Mouse (Mus musculus) midbrain, embryonic 11.5 days (tissue): ENCODE measurements around the gene Cbl. TPM values are rescaled to one million over a fixed set of nuclear protein-coding genes. Genes with fewer than 3 reads are reported as not detected.

Source experiments
- ATAC-seq: fragments of 200-750 bp; cut with Nextera tagmentation; 2 replicates; pipeline ENCODE4 v1.8.0; 2017; ENCODE audit warnings: moderate TSS enrichment, moderate library complexity; ENCODE audit not compliant: low FRiP score
- DNase-seq: peaks from one replicate; pipeline ENCODE4 v3.0.0; 2015; ENCODE audit warnings: low spot score; ENCODE audit errors: missing footprints
- H3K27ac ChIP-seq: fragments of 300-500 bp; sonication (generic); 2 replicates; pipeline ENCODE4 v1.5.1; 2014; ENCODE audit warnings: low read depth, low read length
- H3K27me3 ChIP-seq: fragments of 300-500 bp; sonication (generic); 2 replicates; pipeline ENCODE4 v1.6.1; 2014; ENCODE audit warnings: mild to moderate bottlenecking, low read length, moderate library complexity, mixed read lengths; ENCODE audit not compliant: control insufficient read depth, insufficient read depth
- H3K36me3 ChIP-seq: fragments of 300-500 bp; sonication (generic); 2 replicates; pipeline ENCODE4 v1.6.1; 2014; ENCODE audit warnings: mild to moderate bottlenecking, low read length, moderate library complexity, mixed read lengths; ENCODE audit not compliant: control insufficient read depth, insufficient read depth
- H3K4me1 ChIP-seq: fragments of 300-500 bp; sonication (generic); 2 replicates; pipeline ENCODE4 v1.6.1; 2014; ENCODE audit warnings: low read length; ENCODE audit not compliant: control insufficient read depth, insufficient read depth
- H3K4me2 ChIP-seq: fragments of 300-500 bp; sonication (generic); 2 replicates; pipeline ENCODE4 v1.6.1; 2014; ENCODE audit warnings: mild to moderate bottlenecking, moderate library complexity
- H3K4me3 ChIP-seq: fragments of 300-500 bp; sonication (generic); 2 replicates; pipeline ENCODE4 v1.5.1; 2014; ENCODE audit warnings: low read depth, low read length
- H3K9ac ChIP-seq: fragments of 300-500 bp; sonication (generic); 2 replicates; pipeline ENCODE4 v1.6.1; 2014; ENCODE audit warnings: low read length
- H3K9me3 ChIP-seq: fragments of 300-500 bp; sonication (generic); 2 replicates; pipeline ENCODE4 v1.6.1; 2016; ENCODE audit warnings: low read length; ENCODE audit not compliant: control insufficient read depth
- WGBS: fragments of 180-500 bp; shearing (Covaris S2); extraction: QIAGEN DNeasy Blood & Tissue Kit; methylation state at CpG from one replicate; pipeline ENCODE4 v1.1.7; 2014; 5-methylcytosine and 5-hydroxymethylcytosine counted together
- polyA plus RNA-seq: library from polyadenylated mRNA; unstranded; fragments of >200 nt; fragmentation: Nextera tagmentation; extraction: Ambion mirVana; gene quantifications from 2 replicates; pipeline ENCODE4 v1.2.1, GENCODE M21; 2014

Cbl gene
- polyA plus RNA-seq, result 20.9 and 22.2 TPM in 2 replicates

- WGBS, result under 1% methylated on average over 75 of the region's 76 CpGs
- peaks cover 11% of the 10 kb centered on the region for H3K4me1 ChIP-seq
- DNase-seq (peak; percentile 100), ATAC-seq (peak; percentile 94)
- no peaks in the 10 kb centered on the region for H3K27me3 ChIP-seq
- H3K9ac ChIP-seq, result peak within 1 kb of the TSS; percentile 92
- peak within 1 kb of the TSS; percentile 93 for H3K4me3 ChIP-seq
- H3K9me3 ChIP-seq, result no peaks in the 10 kb centered on the region
- peak within 1 kb of the TSS; percentile 83 for H3K4me2 ChIP-seq
- H3K36me3 ChIP-seq, result no peaks in the 10 kb centered on the region
- peak within 1 kb of the TSS; percentile 87 for H3K27ac ChIP-seq
These were observed at the start of gene Cbl for GRCm38 (mm10) chr9:44233802-44234478. Gene Cbl, minus strand, starts transcription at chr9:44234049.

- Histone ChIP-seq H3K27me3 (no peaks in the 10 kb centered on the region), H3K4me2 (no peak overlapping the region), H3K4me1 (peaks cover 7% of the 10 kb centered on the region), H3K9ac (no peak overlapping the region), H3K4me3 (no peak overlapping the region), H3K27ac (no peak overlapping the region), H3K9me3 (no peaks in the 10 kb centered on the region), H3K36me3 (no peaks in the 10 kb centered on the region; the same call in 1 of the 2 replicates)
- WGBS, result 79% methylated on average over 5 of the region's 5 CpGs
- no peak for DNase-seq
- no peak for ATAC-seq
These were observed 49.3 kb upstream of the Cbl start for GRCm38 (mm10) chr9:44283183-44283582.

GRCm38 (mm10) chr9:44269973-44270372, 36.1 kb upstream of the Cbl start:
- Histone ChIP-seq H3K36me3 (no peaks in the 10 kb centered on the region), H3K27me3 (no peaks in the 10 kb centered on the region), H3K27ac (no peak overlapping the region), H3K4me3 (no peak overlapping the region), H3K9me3 (no peaks in the 10 kb centered on the region), H3K9ac (no peak overlapping the region), H3K4me2 (no peak overlapping the region), H3K4me1 (peaks cover 2% of the 10 kb centered on the region)
- WGBS, result 94% methylated on average over 4 of the region's 4 CpGs
- ATAC-seq (no peak), DNase-seq (no peak)

- Histone ChIP-seq H3K9ac (no peak overlapping the region), H3K27ac (no peak overlapping the region), H3K4me2 (no peak overlapping the region), H3K36me3 (no peaks in the 10 kb centered on the region), H3K4me3 (no peak overlapping the region), H3K9me3 (no peaks in the 10 kb centered on the region), H3K27me3 (no peaks in the 10 kb centered on the region), H3K4me1 (peaks cover 5% of the 10 kb centered on the region)
- ATAC-seq, result no peak
- DNase-seq, result no peak
- WGBS, result 83% methylated on average over 3 of the region's 3 CpGs
These were observed 35.2 kb upstream of the Cbl start for GRCm38 (mm10) chr9:44269077-44269476.

DNA sequence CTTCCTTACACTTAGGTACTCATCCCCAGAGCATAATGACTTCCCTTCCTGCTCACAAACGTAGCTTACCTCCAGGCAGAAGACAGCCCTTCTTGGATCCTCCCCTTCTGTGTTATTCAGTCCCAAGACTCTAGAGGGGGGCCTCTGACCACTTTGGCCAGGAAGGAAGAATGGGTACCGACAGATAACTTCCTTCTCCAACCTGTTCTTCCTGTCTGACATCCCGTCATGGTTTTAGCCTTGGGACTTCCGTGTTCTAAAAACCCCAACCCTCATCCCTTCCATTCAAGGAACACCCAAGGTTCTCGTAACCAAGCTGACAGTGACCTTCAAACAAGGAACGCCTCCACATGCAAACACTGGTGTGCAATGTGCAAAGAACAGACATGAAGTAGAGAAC, 34.6 kb upstream of the Cbl start, which contains the start of gene Nlrx1:
Gene Nlrx1, minus strand, starts transcription at position 168 of the 400 bp plus-strand sequence.
- Histone ChIP-seq H3K4me3 (peak within 1 kb of the TSS; percentile 32), H3K36me3 (no peaks in the 10 kb centered on the region), H3K27ac (no peak within 1 kb of the TSS), H3K4me1 (peaks cover 5% of the 10 kb centered on the region), H3K4me2 (peak within 1 kb of the TSS; percentile 53), H3K9me3 (no peaks in the 10 kb centered on the region), H3K9ac (peak within 1 kb of the TSS; percentile 73), H3K27me3 (no peaks in the 10 kb centered on the region)
- ATAC-seq (peak; percentile 3; the same call in 1 of the 2 replicates), DNase-seq (no peak)
- 83% methylated on average over 6 of the region's 6 CpGs for WGBS

- no peaks in the 10 kb centered on the region for H3K36me3 ChIP-seq
- peak; percentile 86 for ATAC-seq
- H3K27me3 ChIP-seq, result no peaks in the 10 kb centered on the region
- H3K4me3 ChIP-seq, result peak overlapping the region; percentile 32
- peak; percentile 94 for DNase-seq
- H3K9me3 ChIP-seq, result no peaks in the 10 kb centered on the region
- 5% methylated on average over 28 of the region's 28 CpGs for WGBS
- peak overlapping the region; percentile 53 for H3K4me2 ChIP-seq
- H3K27ac ChIP-seq, result no peak overlapping the region
- H3K9ac ChIP-seq, result peak overlapping the region; percentile 73
- peaks cover 5% of the 10 kb centered on the region for H3K4me1 ChIP-seq
These were observed 34.1 kb upstream of the Cbl start for GRCm38 (mm10) chr9:44268027-44268360.

DNA sequence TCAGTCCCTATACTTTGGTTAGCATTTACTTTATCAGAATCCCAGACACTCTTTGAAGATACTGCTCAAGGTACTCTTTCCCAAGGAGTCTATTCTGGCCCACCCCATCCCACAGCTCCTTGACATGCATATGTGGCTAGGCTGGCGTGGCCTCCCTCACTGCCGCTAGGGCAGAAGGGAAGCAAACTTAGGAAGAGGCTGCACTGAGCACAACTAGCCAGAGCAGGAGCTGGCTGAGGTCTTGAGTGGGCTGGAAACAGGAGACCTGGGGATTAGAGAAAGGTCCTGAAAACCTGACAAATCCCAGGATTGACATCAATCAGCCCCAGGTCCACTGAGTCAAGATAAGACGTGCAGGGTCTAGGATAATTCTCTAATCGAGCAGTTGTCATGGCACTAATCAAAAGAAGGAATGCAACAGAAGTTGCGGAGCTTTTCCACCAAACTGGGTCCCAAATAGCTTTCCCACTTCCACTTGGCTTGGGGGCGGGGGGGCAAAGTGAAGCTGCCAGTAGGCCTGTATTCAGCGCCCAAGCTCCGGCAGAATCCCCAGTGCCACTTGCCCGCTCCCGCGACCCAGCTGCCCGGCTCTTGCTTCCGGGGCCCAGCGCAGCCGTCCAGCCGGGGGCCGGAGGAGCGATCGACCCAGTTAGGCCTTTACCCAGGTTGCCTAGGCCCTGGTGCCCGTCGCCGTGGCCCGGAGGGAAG, 33.6 kb upstream of the Cbl start:
- ATAC-seq, result peak; percentile 68

DNA sequence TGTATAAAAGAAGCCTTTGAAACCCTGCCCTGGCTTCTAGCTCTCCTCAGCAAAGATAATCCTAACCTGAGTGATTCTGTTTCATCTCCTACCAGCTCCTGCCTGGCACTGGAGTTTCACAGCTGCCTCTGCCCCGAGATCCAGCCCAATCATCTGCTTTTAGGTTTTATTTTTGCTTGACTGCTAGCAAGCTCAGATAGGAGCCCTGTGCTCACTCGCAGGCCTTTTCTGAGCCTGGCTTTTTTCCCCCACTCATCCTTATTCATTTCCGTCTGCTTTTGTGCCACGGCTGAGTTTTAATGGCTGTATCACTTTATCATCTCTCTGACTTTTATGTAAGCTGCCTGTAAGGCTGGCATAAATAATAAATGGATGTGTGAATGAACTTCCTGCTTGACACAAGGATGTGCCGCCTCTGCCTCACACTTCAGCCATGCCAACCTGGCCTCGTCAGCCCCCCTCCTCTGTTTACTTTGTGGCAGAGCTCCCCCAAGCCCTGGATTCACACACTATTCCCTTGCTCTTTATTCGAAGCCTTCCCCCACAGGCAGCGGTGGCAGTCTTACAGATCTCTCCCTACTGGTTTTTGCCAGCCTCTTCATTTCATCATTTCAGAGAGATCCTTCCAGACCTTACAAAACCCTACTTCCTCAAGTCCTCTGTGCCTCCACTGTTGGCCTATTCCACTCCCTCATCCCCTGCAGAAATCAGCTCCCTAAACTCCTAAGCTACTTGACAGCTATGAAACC, 32.8 kb upstream of the Cbl start:
- 73% methylated on average over 8 of the region's 8 CpGs for WGBS
- Histone ChIP-seq H3K27ac (no peak overlapping the region), H3K4me1 (peaks cover 5% of the 10 kb centered on the region), H3K27me3 (no peaks in the 10 kb centered on the region), H3K9ac (no peak overlapping the region), H3K4me2 (no peak overlapping the region), H3K4me3 (no peak overlapping the region), H3K36me3 (no peaks in the 10 kb centered on the region), H3K9me3 (no peaks in the 10 kb centered on the region)
- ATAC-seq (no peak), DNase-seq (peak; percentile 54)

More for the DNA sequence above, 33.6 kb upstream of the Cbl start:
- 5% methylated on average over 23 of the region's 23 CpGs for WGBS
- H3K27me3 ChIP-seq, result no peaks in the 10 kb centered on the region
- no peak overlapping the region for H3K27ac ChIP-seq
- H3K4me2 ChIP-seq, result peak overlapping the region; percentile 53
- peaks cover 5% of the 10 kb centered on the region for H3K4me1 ChIP-seq
- peak overlapping the region; percentile 73 for H3K9ac ChIP-seq
- DNase-seq, result peak; percentile 90
- no peaks in the 10 kb centered on the region for H3K9me3 ChIP-seq
- H3K36me3 ChIP-seq, result no peaks in the 10 kb centered on the region
- peak overlapping the region; percentile 32 for H3K4me3 ChIP-seq

GRCm38 (mm10) chr9:44261388-44261787, 27.5 kb upstream of the Cbl start:
- H3K4me2 ChIP-seq, result no peak overlapping the region
- 0 out of 2 replicates have a peak, but pooled peaks cover 3% of the 10 kb centered on the region for H3K4me1 ChIP-seq
- H3K9ac ChIP-seq, result no peak overlapping the region
- ATAC-seq (no peak), DNase-seq (no peak)
- H3K36me3 ChIP-seq, result no peaks in the 10 kb centered on the region
- H3K27ac ChIP-seq, result no peak overlapping the region
- H3K9me3 ChIP-seq, result no peaks in the 10 kb centered on the region
- H3K4me3 ChIP-seq, result no peak overlapping the region
- H3K27me3 ChIP-seq, result no peaks in the 10 kb centered on the region
- WGBS, result 91% methylated on average over 14 of the region's 14 CpGs
